29 mouse cellular contexts compared by ENCODE assay signal in genomic region chr9:114465442-114465841, GRCm38 (mm10). TPM values are rescaled to one million over a fixed set of nuclear protein-coding genes. Genes with fewer than 3 reads are reported as not detected.
DNase-seq lines count a peak whose midpoint lies in the region; ATAC-seq and TF ChIP-seq lines count a peak whose summit lies in the region.
"Had no signal": no experiment of that assay in that cellular context is flagged by ENCODE, and none has a peak within 500 bp of the region (broad histone marks: within the 10 kb centered on the region; RNA-seq: fewer than 3 reads in every experiment).

No protein-coding gene starts in this region.

- peak overlapping the region; percentile 25 for H3K4me2 ChIP-seq in CH12.LX (ENCODE audit: insufficient read depth, low read depth, poor library complexity, severe bottlenecking)
- no peak overlapping the region for H3K4me2 ChIP-seq in intestine, embryonic 16.5 days (ENCODE audit: low read depth, low read length)

- ATAC-seq in intestine, embryonic 16.5 days = no peak
- ATAC-seq: activated CD4-positive, CD25-positive, alpha-beta regulatory T cell, adult 4 months; CD4-positive, CD25-positive, alpha-beta regulatory T cell, adult 4 months; Patski had no signal

- peak; percentile 21 for TF ChIP-seq RAD21 in CH12.LX (IDR thresholded peaks at IDR 0.05; ENCODE audit: low read depth, low read length)

- H3K4me1 ChIP-seq in testis, adult 2 months (ENCODE audit: control insufficient read depth, insufficient read depth, low read length) = peaks cover 4% of the 10 kb centered on the region
- peaks cover 25 to 79% of the 10 kb centered on the region in 2 experiments for H3K4me1 ChIP-seq in CH12.LX (ENCODE audit: control insufficient read depth in 1 of 2, insufficient read depth in 2 of 2)
- 0 out of 2 replicates have a peak, but pooled peaks cover 3% of the 10 kb centered on the region for H3K4me1 ChIP-seq in intestine, embryonic 16.5 days (ENCODE audit: control insufficient read depth, insufficient read depth, low read length)

- peak overlapping the region; percentile 16 for H3K4me3 ChIP-seq in testis, adult 2 months (ENCODE audit: control insufficient read depth, low read depth, low read length)
- peak overlapping the region in 2 of 3 experiments; percentile 29 to 33 for H3K4me3 ChIP-seq in CH12.LX (replicated peaks in 1 of 3; ENCODE audit: low read depth in 2 of 3, low read length in 2 of 3, poor library complexity in 1 of 3)
- H3K4me3 ChIP-seq in intestine, embryonic 16.5 days (ENCODE audit: low read length) = no peak overlapping the region

- no peaks in the 10 kb centered on the region for H3K27me3 ChIP-seq in testis, adult 2 months (ENCODE audit: control insufficient read depth, insufficient read depth, low read length)
- no peaks in the 10 kb centered on the region for H3K27me3 ChIP-seq in CH12.LX (replicated peaks)
- no peaks in the 10 kb centered on the region for H3K27me3 ChIP-seq in intestine, embryonic 16.5 days (replicated peaks; ENCODE audit: control insufficient read depth, insufficient read depth, low read length)
- H3K27me3 ChIP-seq: Patski had no signal

- peak; percentile 81 for TF ChIP-seq EP300 in CH12.LX (IDR thresholded peaks at IDR 0.05; ENCODE audit: low read length)

- H3K36me3 ChIP-seq in testis, adult 2 months (ENCODE audit: control insufficient read depth, insufficient read depth, low read length) = no peaks in the 10 kb centered on the region
- H3K36me3 ChIP-seq in CH12.LX (replicated peaks in 1 of 2; ENCODE audit: control insufficient read depth in 1 of 2, insufficient read depth in 1 of 2, low read length in 1 of 2) = peaks cover 31 to 86% of the 10 kb centered on the region in 2 experiments
- H3K36me3 ChIP-seq in intestine, embryonic 16.5 days (ENCODE audit: control insufficient read depth, insufficient read depth, low read length) = peaks cover 12% of the 10 kb centered on the region; the same call in 1 of the 2 replicates

- no peaks in the 10 kb centered on the region for H3K79me2 ChIP-seq in CH12.LX (replicated peaks; ENCODE audit: control insufficient read depth, extremely low read depth, insufficient read depth, poor library complexity, severe bottlenecking)

- peaks cover 10% of the 10 kb centered on the region for H3K9me3 ChIP-seq in CH12.LX (replicated peaks; ENCODE audit: low read length)
- no peaks in the 10 kb centered on the region for H3K9me3 ChIP-seq in intestine, embryonic 16.5 days (ENCODE audit: control insufficient read depth, low read length)
- H3K9me3 ChIP-seq: G1E had no signal

- no peak overlapping the region for H3K9ac ChIP-seq in CH12.LX (ENCODE audit: insufficient read depth, low read depth)
- H3K9ac ChIP-seq in intestine, embryonic 16.5 days (ENCODE audit: low read depth, low read length) = no peak overlapping the region

- WGBS in intestine, embryonic 16.5 days = 79% methylated on average over 6 of the region's 6 CpGs

- no peak for DNase-seq in testis, postnatal 14 days (ENCODE audit: low spot score)
- DNase-seq in A20 (ENCODE audit: low read depth, low spot score) = peak; percentile 86
- peak; percentile 87 for DNase-seq in CH12.LX (ENCODE audit: extremely low read depth)
- peak; percentile 46 for DNase-seq in induced T-regulatory cell, adult 2 months (ENCODE audit: low read depth)
- DNase-seq in natural killer cell, adult 2 months (ENCODE audit: low spot score in 2 of 2) = no peak
- DNase-seq in T-cell, adult 2 months (ENCODE audit: low spot score) = no peak
- DNase-seq: adrenal gland, adult 2 months; adrenal gland, adult 8-10 months; adrenal gland, postnatal 10 days; adrenal gland, postnatal 14 days; adrenal gland, postnatal 25 days; adrenal gland, postnatal 36 days; B cell, adult 2 months; cerebellum, adult 11 months; cerebellum, adult 11-12 months; cerebellum, adult 18-20 months; cerebellum, adult 2 months; cerebellum, adult 8-10 months had no signal

- dilution Hi-C loops in CH12.LX (cut with MboI; ENCODE audit: extremely low pct_ligation_motif_present, extremely low pct_unique_long_range_greater_than_20kb, low sequenced_read_pairs) = no loop called here

- no peak for TF ChIP-seq POLR2A in testis, adult 2 months (IDR thresholded peaks at IDR 0.05; ENCODE audit: control insufficient read depth, low read depth, low read length)
- no peak for TF ChIP-seq POLR2A in CH12.LX (IDR thresholded peaks at IDR 0.05; ENCODE audit: low read depth, low read length)

- TF ChIP-seq CTCF in testis, adult 2 months (IDR thresholded peaks at IDR 0.05; ENCODE audit: control insufficient read depth, insufficient read depth, insufficient replicate concordance, low read depth, low read length) = no peak
- TF ChIP-seq CTCF in CH12.LX (conservative IDR thresholded peaks at IDR 0.05 in 1 of 2, IDR thresholded peaks at IDR 0.05 in 1 of 2; ENCODE audit: low read depth in 2 of 2, low read length in 2 of 2) = peak in 1 of 2 experiments; percentile 25; a peak in 2 of 4 replicates

- H3K27ac ChIP-seq in testis, adult 2 months (ENCODE audit: control insufficient read depth, insufficient read depth, low read depth, low read length) = no peak overlapping the region
- H3K27ac ChIP-seq in CH12.LX (ENCODE audit: insufficient read depth, low read depth) = peak overlapping the region; percentile 91
- H3K27ac ChIP-seq in intestine, embryonic 16.5 days (ENCODE audit: low read length) = no peak overlapping the region

- in situ Hi-C loops in CH12.LX (cut with MboI; ENCODE audit: low pct_ligation_motif_present, low pct_unique_long_range_greater_than_20kb, low sequenced_read_pairs) = no loop called here

TF ChIP-seq in CH12.LX, 34 proteins besides CTCF, POLR2A, EP300 and RAD21 (continues in another document):
- TF ChIP-seq MAFK (IDR thresholded peaks at IDR 0.05; ENCODE audit: insufficient replicate concordance, low read length) = peak; percentile 54; the same call in 1 of the 2 replicates
- TF ChIP-seq BHLHE40 (IDR thresholded peaks at IDR 0.05; ENCODE audit: low read depth, low read length) = peak; percentile 87
- TF ChIP-seq TBP (conservative IDR thresholded peaks at IDR 0.05; ENCODE audit: low read depth, low read length) = 0 out of 2 replicates have a peak, but pooled peaks have one; percentile 23
- TF ChIP-seq MAZ (IDR thresholded peaks at IDR 0.05; ENCODE audit: low read depth, low read length) = peak; percentile 87
- 0 out of 2 replicates have a peak, but pooled peaks have one; percentile 7 for TF ChIP-seq USF2 (conservative IDR thresholded peaks at IDR 0.05; ENCODE audit: low read depth, low read length)
- TF ChIP-seq E2F4 (IDR thresholded peaks at IDR 0.05; ENCODE audit: insufficient replicate concordance, low read depth, low read length) = 0 out of 2 replicates have a peak, but pooled peaks have one; percentile 21
- peak; percentile 91 for TF ChIP-seq MEF2A (IDR thresholded peaks at IDR 0.05; ENCODE audit: borderline replicate concordance, low read depth, low read length)
- TF ChIP-seq NELFE (IDR thresholded peaks at IDR 0.05; ENCODE audit: low read depth, low read length) = peak; percentile 48; the same call in 1 of the 2 replicates
- TF ChIP-seq UBTF (IDR thresholded peaks at IDR 0.05; ENCODE audit: low read depth, low read length) = peak; percentile 96
- TF ChIP-seq ETS1 (conservative IDR thresholded peaks at IDR 0.05; ENCODE audit: low read depth, low read length) = peak; percentile 91
- TF ChIP-seq KAT2A (IDR thresholded peaks at IDR 0.05; ENCODE audit: insufficient replicate concordance, low read length) = peak; percentile 61; the same call in 1 of the 2 replicates
- TF ChIP-seq MYC (IDR thresholded peaks at IDR 0.05; ENCODE audit: low read depth, low read length) = peak; percentile 65; the same call in 1 of the 2 replicates
- peak; percentile 48 for TF ChIP-seq HCFC1 (IDR thresholded peaks at IDR 0.05; ENCODE audit: low read depth, low read length)
- no peak; the same call in 1 of the 2 replicates for TF ChIP-seq USF1 (IDR thresholded peaks at IDR 0.05; ENCODE audit: low read depth, low read length)
- 0 out of 2 replicates have a peak, but pooled peaks have one; percentile 55 for TF ChIP-seq CHD1 (IDR thresholded peaks at IDR 0.05; ENCODE audit: low read depth, low read length)
- TF ChIP-seq ZMIZ1 (IDR thresholded peaks at IDR 0.05; ENCODE audit: low read depth, low read length) = peak; percentile 87
- peak; percentile 79 for TF ChIP-seq ELF1 (IDR thresholded peaks at IDR 0.05; ENCODE audit: low read depth, low read length)
- no peak for TF ChIP-seq GABPA (IDR thresholded peaks at IDR 0.05; ENCODE audit: insufficient replicate concordance, low read depth, low read length)
- TF ChIP-seq ZKSCAN1 (IDR thresholded peaks at IDR 0.05; ENCODE audit: borderline replicate concordance, low read depth, low read length) = no peak
- peak; percentile 86 for TF ChIP-seq SIN3A (IDR thresholded peaks at IDR 0.05; ENCODE audit: low read length)
- peak; percentile 79 for TF ChIP-seq CHD2 (IDR thresholded peaks at IDR 0.05; ENCODE audit: low read length)
- no peak for TF ChIP-seq POLR2AphosphoS2 (IDR thresholded peaks at IDR 0.05; ENCODE audit: low read depth, low read length)
- TF ChIP-seq JUN (IDR thresholded peaks at IDR 0.05; ENCODE audit: insufficient read depth, low read depth, low read length) = no peak
- peak; percentile 90 for TF ChIP-seq IRF4 (IDR thresholded peaks at IDR 0.05; ENCODE audit: low read depth, low read length)
- no peak for TF ChIP-seq JUND (conservative IDR thresholded peaks at IDR 0.05; ENCODE audit: low read depth, low read length)
- peak; percentile 47; the same call in 1 of the 2 replicates for TF ChIP-seq NRF1 (IDR thresholded peaks at IDR 0.05; ENCODE audit: low read depth, low read length)
- 0 out of 2 replicates have a peak, but pooled peaks have one; percentile 55 for TF ChIP-seq MAX (IDR thresholded peaks at IDR 0.05; ENCODE audit: low read length)
- no peak for TF ChIP-seq PAX5 (IDR thresholded peaks at IDR 0.05; ENCODE audit: low read length)
- TF ChIP-seq ZC3H11A (IDR thresholded peaks at IDR 0.05; ENCODE audit: low read depth, low read length) = no peak
- peak; percentile 95 for TF ChIP-seq TCF12 (IDR thresholded peaks at IDR 0.05; ENCODE audit: low read depth, low read length)

RNA-seq across cellular contexts. Expression of gene Ccr4, which starts 39.3 kb away (rescaled TPM):
- polyA plus RNA-seq in testis, adult 2 months (2012; rRNA removed) = 8.7 and 9.2 TPM in 2 replicates
- total RNA-seq in CH12.LX (2012; rRNA removed) (0.08 TPM in 2 replicates), CH12.LX (2014; rRNA removed) (0.36 and 0.55 TPM in 2 replicates)
- polyA plus RNA-seq in CH12.LX (2012; ENCODE audit: insufficient read length, low read depth) = 0.65 and 0.74 TPM in 2 replicates
- polyA plus RNA-seq in intestine, embryonic 16.5 days (2015; fragmentation: Nextera tagmentation; extraction: Ambion mirVana) = 1.9 and 2.5 TPM in 2 replicates
- total RNA-seq: adrenal gland, adult 18-20 months; adrenal gland, adult 2 months; adrenal gland, adult 8-10 months; adrenal gland, postnatal 14 days; adrenal gland, postnatal 25 days; adrenal gland, postnatal 36 days; adrenal gland, postnatal 4 days; G1E; MEL had no signal
- polyA plus RNA-seq: adrenal gland, adult 2 months; brain, embryonic 14.5 days; C2C12; cerebellum, adult 2 months; G1E; Patski had no signal

RNA-seq across cellular contexts. Expression of gene C130032M10Rik, which starts 50.1 kb away (rescaled TPM):
- polyA plus RNA-seq in testis, adult 2 months (2012; rRNA removed) = not detected in 2 replicates
- total RNA-seq in CH12.LX (2012; rRNA removed) = not detected in 2 replicates
- not detected in 2 replicates for total RNA-seq in CH12.LX (2014; rRNA removed)
- polyA plus RNA-seq in CH12.LX (2012; ENCODE audit: insufficient read length, low read depth) = not detected in 2 replicates
- 0.32 TPM in 1 of 2 replicates, not detected in the other for polyA plus RNA-seq in intestine, embryonic 16.5 days (2015; fragmentation: Nextera tagmentation; extraction: Ambion mirVana)
- total RNA-seq: adrenal gland, adult 18-20 months; adrenal gland, postnatal 10 days; adrenal gland, postnatal 14 days; adrenal gland, postnatal 25 days; adrenal gland, postnatal 36 days; adrenal gland, postnatal 4 days; G1E; MEL had no signal
- polyA plus RNA-seq: activated CD4-positive, CD25-positive, alpha-beta regulatory T cell, adult 4 months; adrenal gland, adult 2 months; brain, embryonic 14.5 days; C2C12; CD4-positive, CD25-positive, alpha-beta regulatory T cell, adult 4 months; cerebellum, adult 2 months; G1E; Patski had no signal

Comparison
In these comparisons a context has a peak if more than half of its experiments do, and no peak if none do; other contexts are left out.
1. DNase-seq: peak in A20 (single experiment), CH12.LX (single experiment) and induced T-regulatory cell, adult 2 months (single experiment); none in testis, postnatal 14 days (single experiment), natural killer cell, adult 2 months (0 of 2) and T-cell, adult 2 months (single experiment).